Mouse (Mus musculus) gastrocnemius, postnatal 14 days (tissue): ENCODE measurements around the gene Kcnb1. TPM values are rescaled to one million over a fixed set of nuclear protein-coding genes. Genes with fewer than 3 reads are reported as not detected.

Experiments used
- DNase-seq: peaks from one replicate; pipeline ENCODE4 v3.0.0; 2021; ENCODE audit warnings: mixed read lengths
- intact Hi-C: fragments of 180-260 bp; cut with DNase I; formaldehyde crosslinking; loops from one replicate; pipeline ENCODE4 v1.15.1; 2025; ENCODE audit warnings: low total_unique reads
- total RNA-seq, 2 experiments: library from RNA; stranded (reverse); gene quantifications; 2 replicates each; pipeline ENCODE4 v1.2.3; 2021

Kcnb1 gene
- total RNA-seq, 2 experiments from 2014 or later: 21.2 to 23.8 TPM

- intact Hi-C loops: no loop called here
- DNase-seq: no peak
Measured at GRCm38 (mm10) chr2:167177231-167177641, 12.7 kb downstream of the Kcnb1 start.

GRCm38 (mm10) chr2:167175284-167175683 lies 14.7 kb downstream of the Kcnb1 start:
- no peak for DNase-seq
- intact Hi-C loops: no loop called here

- DNase-seq: peak; percentile 70
- intact Hi-C loops: no loop called here
Measured at GRCm38 (mm10) chr2:167173051-167173875, 16.7 kb downstream of the Kcnb1 start.

- intact Hi-C loops: no loop called here
- DNase-seq: peak; percentile 58
Measured at GRCm38 (mm10) chr2:167167515-167168212, 22.3 kb downstream of the Kcnb1 start.

- intact Hi-C loops: no loop called here
- no peak for DNase-seq
Measured at GRCm38 (mm10) chr2:167163600-167163999, 26.4 kb downstream of the Kcnb1 start.

- no peak for DNase-seq
- intact Hi-C loops: no loop called here
Measured at GRCm38 (mm10) chr2:167163134-167163533, 26.8 kb downstream of the Kcnb1 start.

GRCm38 (mm10) chr2:167162516-167163021 lies 27.4 kb downstream of the Kcnb1 start:
- intact Hi-C loops: no loop called here
- peak; percentile 51 for DNase-seq

- DNase-seq: no peak
- intact Hi-C loops: no loop called here
Measured at GRCm38 (mm10) chr2:167159721-167160120, 30.2 kb downstream of the Kcnb1 start.

GRCm38 (mm10) chr2:167158780-167159179 lies 31.2 kb downstream of the Kcnb1 start:
- intact Hi-C loops: no loop called here
- no peak for DNase-seq

- intact Hi-C loops: no loop called here
- no peak for DNase-seq
Measured at GRCm38 (mm10) chr2:167156118-167156715, 33.7 kb downstream of the Kcnb1 start.

GRCm38 (mm10) chr2:167155541-167155973 lies 34.4 kb downstream of the Kcnb1 start:
- intact Hi-C loops: no loop called here
- DNase-seq: no peak

- DNase-seq: no peak
- intact Hi-C loops: no loop called here
Measured at GRCm38 (mm10) chr2:167150880-167151279, 39.1 kb downstream of the Kcnb1 start.

- intact Hi-C loops: no loop called here
- DNase-seq: no peak
Measured at GRCm38 (mm10) chr2:167150135-167150534, 39.8 kb downstream of the Kcnb1 start.

- DNase-seq: no peak
- intact Hi-C loops: no loop called here
Measured at GRCm38 (mm10) chr2:167149035-167149434, 40.9 kb downstream of the Kcnb1 start.

GRCm38 (mm10) chr2:167147708-167148107 lies 42.2 kb downstream of the Kcnb1 start:
- intact Hi-C loops: no loop called here
- no peak for DNase-seq

GRCm38 (mm10) chr2:167145904-167146303 lies 44.1 kb downstream of the Kcnb1 start:
- no peak for DNase-seq
- intact Hi-C loops: no loop called here

GRCm38 (mm10) chr2:167144439-167145307 lies 45.3 kb downstream of the Kcnb1 start:
- DNase-seq: no peak
- intact Hi-C loops: no loop called here

- intact Hi-C loops: no loop called here
- DNase-seq: no peak
Measured at GRCm38 (mm10) chr2:167143914-167144313, 46.0 kb downstream of the Kcnb1 start.

- DNase-seq: no peak
Measured at GRCm38 (mm10) chr2:167142282-167142681, 47.7 kb downstream of the Kcnb1 start.

More at GRCm38 (mm10) chr2:167142282-167142681, 47.7 kb downstream of the Kcnb1 start:
- intact Hi-C loops: no loop called here
